Mouse (Mus musculus) myocyte (in vitro differentiated cells): ENCODE measurements around the gene Ltb4r1. TPM values are rescaled to one million over a fixed set of nuclear protein-coding genes. Genes with fewer than 3 reads are reported as not detected.
A peak's percentile ranks its signal among the peaks of the same experiment; 100 is the strongest.

Source experiments
- H3K27me3 ChIP-seq: one replicate; pipeline ENCODE4 v1.6.1; 2011; ENCODE audit not compliant: control insufficient read depth, insufficient read depth, insufficient read length
- H3K36me3 ChIP-seq: one replicate; pipeline ENCODE4 v1.6.1; 2011; ENCODE audit not compliant: control insufficient read depth, insufficient read depth
- H3K4me2 ChIP-seq: one replicate; pipeline ENCODE4 v1.6.1; 2011; ENCODE audit warnings: low read depth, control low read depth
- H3K4me3 ChIP-seq: one replicate; pipeline ENCODE4 v1.5.1; 2011; ENCODE audit warnings: mild to moderate bottlenecking, control low read depth, moderate library complexity
- H3K79me2 ChIP-seq: one replicate; pipeline ENCODE4 v1.6.1; 2011; ENCODE audit not compliant: control insufficient read depth, insufficient read depth
- H3ac ChIP-seq: one replicate; pipeline ENCODE4 v1.6.1; 2011; ENCODE audit not compliant: control insufficient read depth, insufficient read length
- CEBPB ChIP-seq: IDR thresholded peaks from 2 replicates; pipeline ENCODE4 v1.6.1; 2011; ENCODE audit warnings: mild to moderate bottlenecking, moderate library complexity; ENCODE audit not compliant: poor library complexity, insufficient read depth, severe bottlenecking
- E2F4 ChIP-seq: IDR thresholded peaks from one replicate; pipeline ENCODE4 v1.6.1; 2011; ENCODE audit warnings: mild to moderate bottlenecking, control low read depth, moderate library complexity; ENCODE audit not compliant: insufficient read depth
- MAX ChIP-seq: IDR thresholded peaks from one replicate; pipeline ENCODE4 v1.6.1; 2011; ENCODE audit warnings: low read depth, mild to moderate bottlenecking, control low read depth
- MYOD1 ChIP-seq, 3 experiments: IDR thresholded peaks; one replicate each; pipeline ENCODE4 v1.6.1; 2011; ENCODE audit warnings: control low read depth in 2 of 3, low read depth in 2 of 3, mild to moderate bottlenecking in 2 of 3, moderate library complexity in 1 of 3; ENCODE audit not compliant: insufficient read length in 2 of 3, control insufficient read depth in 1 of 3
- MYOG ChIP-seq, 3 experiments: IDR thresholded peaks; one replicate each; pipeline ENCODE4 v1.6.1; 2011; ENCODE audit warnings: control low read depth in 2 of 3, low read depth in 2 of 3, mild to moderate bottlenecking in 2 of 3; ENCODE audit not compliant: insufficient read length in 2 of 3, control insufficient read depth in 1 of 3, insufficient read depth in 1 of 3
- POLR2A ChIP-seq: IDR thresholded peaks from one replicate; pipeline ENCODE4 v1.6.1; 2011; ENCODE audit warnings: low read depth, mild to moderate bottlenecking, control low read depth, moderate library complexity; ENCODE audit not compliant: insufficient read length
- POLR2AphosphoS2 ChIP-seq: IDR thresholded peaks from one replicate; pipeline ENCODE4 v1.6.1; 2011; ENCODE audit warnings: low read depth, control low read depth; ENCODE audit not compliant: insufficient read length
- REST ChIP-seq: IDR thresholded peaks from one replicate; pipeline ENCODE4 v1.6.1; 2011; ENCODE audit warnings: mild to moderate bottlenecking, control low read depth, moderate library complexity; ENCODE audit not compliant: insufficient read depth, insufficient read length
- SRF ChIP-seq: IDR thresholded peaks from one replicate; pipeline ENCODE4 v1.6.1; 2011; ENCODE audit warnings: low read depth; ENCODE audit not compliant: control insufficient read depth, insufficient read length
- TCF12 ChIP-seq: IDR thresholded peaks from one replicate; pipeline ENCODE4 v1.6.1; 2011; ENCODE audit warnings: mild to moderate bottlenecking, control low read depth; ENCODE audit not compliant: poor library complexity, insufficient read depth, severe bottlenecking
- TCF3 ChIP-seq: IDR thresholded peaks from one replicate; pipeline ENCODE4 v1.6.1; 2011; ENCODE audit warnings: low read depth, control low read depth; ENCODE audit not compliant: insufficient read length
- USF1 ChIP-seq: IDR thresholded peaks from one replicate; pipeline ENCODE4 v1.6.1; 2011; ENCODE audit warnings: low read depth, mild to moderate bottlenecking, control low read depth, moderate library complexity
- polyA plus RNA-seq: library from polyadenylated mRNA; unstranded; fragments of >200 nt; fragmentation: generic; extraction: Trizol; gene quantifications from one replicate; pipeline ENCODE4 v1.2.1, GENCODE M21; 2012; ENCODE audit warnings: missing spikeins

Gene Ltb4r1
- polyA plus RNA-seq, 1 experiment = 0.04 TPM

- TF ChIP-seq E2F4 (no peak), POLR2AphosphoS2 (no peak), MAX (no peak), MYOG (IDR thresholded peaks at IDR 0.05; ENCODE audit: control insufficient read depth in 1 of 3, insufficient read depth in 1 of 3, insufficient read length in 2 of 3, low read depth in 2 of 3) (no peak), MYOD1 (IDR thresholded peaks at IDR 0.05; ENCODE audit: control insufficient read depth in 1 of 3, insufficient read length in 2 of 3, low read depth in 2 of 3) (no peak), SRF (no peak), TCF3 (no peak), USF1 (no peak), REST (no peak), POLR2A (no peak), TCF12 (no peak), CEBPB (no peak)
- peak overlapping the region; percentile 44 for H3K4me3 ChIP-seq
- H3ac ChIP-seq = peak overlapping the region; percentile 39
- no peaks in the 10 kb centered on the region for H3K36me3 ChIP-seq
- H3K4me2 ChIP-seq = peak overlapping the region; percentile 91
- no peaks in the 10 kb centered on the region for H3K27me3 ChIP-seq
- no peaks in the 10 kb centered on the region for H3K79me2 ChIP-seq
Observed at GRCm38 (mm10) chr14:55721076-55721475, 44.7 kb upstream of the Ltb4r1 start.

- no peaks in the 10 kb centered on the region for H3K36me3 ChIP-seq
- no peaks in the 10 kb centered on the region for H3K79me2 ChIP-seq
- H3K4me3 ChIP-seq = peak within 1 kb of the TSS; percentile 44
- peak within 1 kb of the TSS; percentile 91 for H3K4me2 ChIP-seq
- peak within 1 kb of the TSS; percentile 39 for H3ac ChIP-seq
- TF ChIP-seq MYOD1 (IDR thresholded peaks at IDR 0.05; ENCODE audit: control insufficient read depth in 1 of 3, insufficient read length in 2 of 3, low read depth in 2 of 3) (peak in 2 of 3 experiments; percentile 28 to 40), POLR2AphosphoS2 (peak; percentile 35), POLR2A (peak; percentile 66), TCF3 (no peak), SRF (no peak), MYOG (IDR thresholded peaks at IDR 0.05; ENCODE audit: control insufficient read depth in 1 of 3, insufficient read depth in 1 of 3, insufficient read length in 2 of 3, low read depth in 2 of 3) (peak in 2 of 3 experiments; percentile 57 to 70)
- no peaks in the 10 kb centered on the region for H3K27me3 ChIP-seq
Observed at GRCm38 (mm10) chr14:55721700-55722437, 43.9 kb upstream of the Ltb4r1 start, which contains the start of gene Rabggta. TSS of gene Rabggta (minus strand) at chr14:55722263.

- Histone ChIP-seq H3K4me3 (peak overlapping the region; percentile 44), H3K27me3 (no peaks in the 10 kb centered on the region), H3K36me3 (no peaks in the 10 kb centered on the region), H3K4me2 (peak overlapping the region; percentile 25), H3K79me2 (no peaks in the 10 kb centered on the region), H3ac (peak overlapping the region; percentile 39)
- TF ChIP-seq TCF12 = no peak
Observed at GRCm38 (mm10) chr14:55722438-55722945, 43.3 kb upstream of the Ltb4r1 start.

- Histone ChIP-seq H3K36me3 (no peaks in the 10 kb centered on the region), H3ac (no peak overlapping the region), H3K4me3 (no peak overlapping the region), H3K79me2 (no peaks in the 10 kb centered on the region), H3K27me3 (no peaks in the 10 kb centered on the region), H3K4me2 (no peak overlapping the region)
- TF ChIP-seq E2F4 = no peak
- no peak for TF ChIP-seq MYOG (IDR thresholded peaks at IDR 0.05; ENCODE audit: control insufficient read depth in 1 of 3, insufficient read depth in 1 of 3, insufficient read length in 2 of 3, low read depth in 2 of 3)
- TF ChIP-seq TCF3 = no peak
- TF ChIP-seq POLR2AphosphoS2 = no peak
- no peak for TF ChIP-seq REST
- TF ChIP-seq SRF = no peak
- no peak for TF ChIP-seq USF1
- no peak for TF ChIP-seq MYOD1 (IDR thresholded peaks at IDR 0.05; ENCODE audit: control insufficient read depth in 1 of 3, insufficient read length in 2 of 3, low read depth in 2 of 3)
- no peak for TF ChIP-seq CEBPB
- TF ChIP-seq POLR2A = no peak
Observed at GRCm38 (mm10) chr14:55723433-55723832, 42.3 kb upstream of the Ltb4r1 start.

GRCm38 (mm10) chr14:55724411-55724871, 41.3 kb upstream of the Ltb4r1 start:
- H3K79me2 ChIP-seq = no peaks in the 10 kb centered on the region
- H3K4me3 ChIP-seq = no peak overlapping the region
- H3K27me3 ChIP-seq = no peaks in the 10 kb centered on the region
- H3K36me3 ChIP-seq = no peaks in the 10 kb centered on the region
- peak overlapping the region; percentile 71 for H3K4me2 ChIP-seq
- peak; percentile 6 to 73 (median 38) for TF ChIP-seq MYOG (IDR thresholded peaks at IDR 0.05; ENCODE audit: control insufficient read depth in 1 of 3, insufficient read depth in 1 of 3, insufficient read length in 2 of 3, low read depth in 2 of 3)
- TF ChIP-seq REST = no peak
- peak; percentile 76 for TF ChIP-seq TCF12
- TF ChIP-seq POLR2AphosphoS2 = no peak
- no peak for TF ChIP-seq POLR2A
- no peak for TF ChIP-seq SRF
- peak; percentile 73 for TF ChIP-seq CEBPB
- peak in 2 of 3 experiments; percentile 78 to 84 for TF ChIP-seq MYOD1 (IDR thresholded peaks at IDR 0.05; ENCODE audit: control insufficient read depth in 1 of 3, insufficient read length in 2 of 3, low read depth in 2 of 3)
- TF ChIP-seq MAX = no peak
- TF ChIP-seq USF1 = no peak
- TF ChIP-seq TCF3 = peak; percentile 70
- TF ChIP-seq E2F4 = no peak
- H3ac ChIP-seq = no peak overlapping the region
